Mouse (Mus musculus) bone marrow, adult 2 months (tissue): Measurements from ENCODE around the gene Cabin1. TPM values are rescaled to one million over a fixed set of nuclear protein-coding genes. Genes with fewer than 3 reads are reported as not detected.

Experiments
- H3K27ac ChIP-seq: fragments of 200-500 bp; 2 replicates; pipeline ENCODE4 v1.5.1; 2012; ENCODE audit warnings: low read depth, mild to moderate bottlenecking, control low read depth, inconsistent platforms, low read length; ENCODE audit not compliant: control insufficient read depth, poor library complexity, insufficient read depth
- H3K4me1 ChIP-seq: fragments of 200-500 bp; 2 replicates; pipeline ENCODE4 v1.6.1; 2011; ENCODE audit warnings: low read length; ENCODE audit not compliant: control insufficient read depth, insufficient read depth
- H3K4me3 ChIP-seq: fragments of 200-500 bp; replicated peaks from 2 replicates; pipeline ENCODE3; 2011; ENCODE audit warnings: mild to moderate bottlenecking, low read depth, low read length, control low read depth; ENCODE audit not compliant: control insufficient read depth
- CTCF ChIP-seq: fragments of 200-500 bp; IDR thresholded peaks from 2 replicates; pipeline ENCODE4 v1.5.1; 2011; ENCODE audit warnings: low read length, control low read depth; ENCODE audit not compliant: control insufficient read depth, insufficient read depth
- POLR2A ChIP-seq: fragments of 200-500 bp; IDR thresholded peaks from 2 replicates; pipeline ENCODE4 v1.6.1; 2011; ENCODE audit warnings: low read depth, mild to moderate bottlenecking, control low read depth, low read length, borderline replicate concordance; ENCODE audit not compliant: control insufficient read depth
- WGBS: fragments of 180-500 bp; shearing (Covaris S2); methylation state at CpG from one replicate; pipeline ENCODE4 v1.1.7; 2018; 5-methylcytosine and 5-hydroxymethylcytosine counted together
- polyA plus RNA-seq: library from polyadenylated mRNA; stranded (reverse); fragments of >200 nt; gene quantifications from 2 replicates; pipeline ENCODE4 v1.2.4, GENCODE M21; 2011; ENCODE audit warnings: low replicate concordance; ENCODE audit not compliant: missing spikeins, insufficient read depth, insufficient read length

Gene Cabin1
- 26.2 and 55.3 TPM in 2 replicates for polyA plus RNA-seq

- peaks cover 4% of the 10 kb centered on the region; the same call in 1 of the 2 replicates for H3K4me1 ChIP-seq
- peak within 1 kb of the TSS; percentile 90 for H3K27ac ChIP-seq
- peak within 1 kb of the TSS; percentile 67 for H3K4me3 ChIP-seq
- TF ChIP-seq CTCF (0 out of 2 replicates have a peak, but pooled peaks have one; percentile 7), POLR2A (peak; percentile 77)
- 1% methylated on average over 61 of the region's 61 CpGs for WGBS
Observed at GRCm38 (mm10) chr10:75763682-75764518, at the start of gene Cabin1. TSS of gene Cabin1 (minus strand) at chr10:75764341.

- WGBS, result 58% methylated on average over 2 of the region's 2 CpGs
- Histone ChIP-seq H3K27ac (no peak overlapping the region), H3K4me3 (no peak overlapping the region), H3K4me1 (no peaks in the 10 kb centered on the region)
- no peak for TF ChIP-seq CTCF
- no peak for TF ChIP-seq POLR2A
Observed at GRCm38 (mm10) chr10:75804217-75804616, 40.1 kb upstream of the Cabin1 start.

GRCm38 (mm10) chr10:75798176-75798696 is 34.1 kb upstream of the Cabin1 start, which contains the start of gene Gstt1:
TSS of gene Gstt1 (minus strand) at chr10:75798584.
- H3K4me3 ChIP-seq, result peak within 1 kb of the TSS; percentile 72
- H3K27ac ChIP-seq, result no peak within 1 kb of the TSS
- TF ChIP-seq CTCF, result no peak
- 0 out of 2 replicates have a peak, but pooled peaks have one; percentile 35 for TF ChIP-seq POLR2A
- 3% methylated on average over 18 of the region's 18 CpGs for WGBS
- no peaks in the 10 kb centered on the region; the same call in 1 of the 2 replicates for H3K4me1 ChIP-seq

- TF ChIP-seq POLR2A (no peak), CTCF (no peak)
- peak overlapping the region; percentile 72 for H3K4me3 ChIP-seq
- H3K27ac ChIP-seq, result no peak overlapping the region
- no peaks in the 10 kb centered on the region; the same call in 1 of the 2 replicates for H3K4me1 ChIP-seq
- 2% methylated on average over 12 of the region's 12 CpGs for WGBS
Observed at GRCm38 (mm10) chr10:75797619-75798175, 33.6 kb upstream of the Cabin1 start.

- no peak overlapping the region for H3K27ac ChIP-seq
- peak overlapping the region; percentile 43 for H3K4me3 ChIP-seq
- H3K4me1 ChIP-seq, result no peaks in the 10 kb centered on the region; the same call in 1 of the 2 replicates
- TF ChIP-seq POLR2A (no peak), CTCF (no peak)
- WGBS, result 53% methylated on average over 11 of the region's 11 CpGs
Observed at GRCm38 (mm10) chr10:75796731-75797516, 32.8 kb upstream of the Cabin1 start.

- no peak overlapping the region for H3K4me3 ChIP-seq
- WGBS, result 43% methylated on average over 3 of the region's 3 CpGs
- H3K4me1 ChIP-seq, result no peaks in the 10 kb centered on the region; the same call in 1 of the 2 replicates
- TF ChIP-seq CTCF (no peak), POLR2A (no peak)
- H3K27ac ChIP-seq, result no peak overlapping the region
Observed at GRCm38 (mm10) chr10:75794880-75795279, 30.7 kb upstream of the Cabin1 start.

GRCm38 (mm10) chr10:75790773-75791172 is 26.6 kb upstream of the Cabin1 start:
- Histone ChIP-seq H3K4me1 (no peaks in the 10 kb centered on the region; the same call in 1 of the 2 replicates), H3K27ac (no peak overlapping the region), H3K4me3 (no peak overlapping the region)
- TF ChIP-seq POLR2A (no peak), CTCF (peak; percentile 2; the same call in 1 of the 2 replicates)
- WGBS, result 16% methylated on average over 7 of the region's 7 CpGs
